Mouse (Mus musculus) neutrophil, adult 59 days (primary cell): ENCODE data around the gene Zbtb9. TPM values are rescaled to one million over a fixed set of nuclear protein-coding genes. Genes with fewer than 3 reads are reported as not detected.

ENCODE experiments used
- total RNA-seq, 2 experiments: library from RNA; stranded (reverse); gene quantifications; 1 replicate in 1 of 2; 2 replicates in 1 of 2; pipeline ENCODE4 v1.2.4; 2023

The Zbtb9 gene
- 10 to 100 TPM; 10.5 to 14.8 TPM for total RNA-seq

DNA sequence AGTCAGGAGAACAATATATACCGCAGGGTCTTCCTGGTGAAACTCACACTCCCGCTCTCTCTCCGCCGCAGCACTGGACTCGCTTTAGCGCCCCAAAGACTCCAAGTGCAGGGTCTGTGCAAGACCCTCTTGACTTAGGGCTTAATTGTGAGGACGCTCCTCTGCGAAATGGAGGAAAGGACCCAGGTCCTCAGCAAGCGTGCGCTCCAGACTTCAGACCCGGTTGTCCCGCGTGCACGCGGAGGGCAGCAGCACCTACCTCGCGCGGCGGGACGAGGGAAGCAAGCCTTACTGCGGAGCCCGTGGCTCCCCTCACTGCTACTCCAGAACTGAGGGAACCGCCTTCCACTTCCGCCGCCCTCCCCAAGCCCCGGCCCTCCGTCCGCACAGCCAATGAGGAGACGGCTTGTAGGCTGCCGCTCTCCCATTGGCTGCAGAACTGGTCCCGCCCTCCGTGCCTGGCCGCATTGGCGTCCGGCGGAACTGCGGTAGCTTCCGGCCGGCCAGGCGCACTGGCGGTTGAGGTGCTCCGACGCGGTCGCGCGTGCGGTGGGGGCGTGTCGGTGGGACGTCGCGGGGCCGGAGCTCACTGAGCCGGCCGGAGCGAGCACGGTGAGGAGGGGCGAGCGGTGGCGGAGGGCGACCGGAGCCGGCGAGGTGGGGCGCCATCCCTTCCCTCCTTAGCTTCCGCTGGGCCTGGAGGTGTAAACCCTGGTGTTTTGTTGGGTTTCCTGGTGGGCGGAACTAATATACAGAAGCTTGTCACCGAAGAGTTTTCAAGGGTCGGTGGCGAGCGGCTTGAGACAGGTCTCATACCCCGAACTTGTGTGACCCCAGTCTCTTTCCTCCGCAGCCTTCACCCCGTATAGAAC is at the start of gene Zbtb9:
Gene Zbtb9, plus strand, starts transcription at position 465 of the 872 bp plus-strand sequence.

DNA sequence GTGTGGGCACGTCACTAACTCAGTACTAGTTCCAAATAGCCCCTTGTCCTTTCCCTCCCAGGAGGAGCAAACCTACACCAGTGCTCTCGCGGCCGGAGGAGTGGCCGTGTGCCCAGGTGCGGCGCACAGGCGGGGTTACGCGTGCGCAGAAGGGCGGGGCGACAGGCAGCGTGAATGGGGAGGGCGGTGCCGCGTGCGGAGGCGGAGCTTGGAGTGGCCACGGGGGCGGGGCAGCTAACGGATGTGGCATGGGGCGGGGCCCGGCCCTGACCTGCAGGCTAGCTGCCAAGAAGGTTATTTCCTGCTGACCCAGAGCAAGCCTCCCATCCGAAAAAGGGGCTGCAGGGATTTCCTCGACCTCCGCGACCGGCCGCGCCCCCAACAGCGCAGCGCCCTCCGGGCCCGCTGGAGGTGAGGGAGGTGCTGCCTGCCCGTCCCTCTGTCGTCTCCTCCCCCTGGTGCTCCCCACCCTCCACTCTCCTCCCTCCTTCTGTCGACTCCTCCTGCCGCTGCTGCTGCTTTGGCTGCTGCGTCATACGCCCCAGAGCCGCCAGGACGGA is 40.0 kb upstream of the Zbtb9 start, which contains the start of gene Phf1:
Gene Phf1, plus strand, starts transcription at position 214 of the 560 bp plus-strand sequence.

DNA sequence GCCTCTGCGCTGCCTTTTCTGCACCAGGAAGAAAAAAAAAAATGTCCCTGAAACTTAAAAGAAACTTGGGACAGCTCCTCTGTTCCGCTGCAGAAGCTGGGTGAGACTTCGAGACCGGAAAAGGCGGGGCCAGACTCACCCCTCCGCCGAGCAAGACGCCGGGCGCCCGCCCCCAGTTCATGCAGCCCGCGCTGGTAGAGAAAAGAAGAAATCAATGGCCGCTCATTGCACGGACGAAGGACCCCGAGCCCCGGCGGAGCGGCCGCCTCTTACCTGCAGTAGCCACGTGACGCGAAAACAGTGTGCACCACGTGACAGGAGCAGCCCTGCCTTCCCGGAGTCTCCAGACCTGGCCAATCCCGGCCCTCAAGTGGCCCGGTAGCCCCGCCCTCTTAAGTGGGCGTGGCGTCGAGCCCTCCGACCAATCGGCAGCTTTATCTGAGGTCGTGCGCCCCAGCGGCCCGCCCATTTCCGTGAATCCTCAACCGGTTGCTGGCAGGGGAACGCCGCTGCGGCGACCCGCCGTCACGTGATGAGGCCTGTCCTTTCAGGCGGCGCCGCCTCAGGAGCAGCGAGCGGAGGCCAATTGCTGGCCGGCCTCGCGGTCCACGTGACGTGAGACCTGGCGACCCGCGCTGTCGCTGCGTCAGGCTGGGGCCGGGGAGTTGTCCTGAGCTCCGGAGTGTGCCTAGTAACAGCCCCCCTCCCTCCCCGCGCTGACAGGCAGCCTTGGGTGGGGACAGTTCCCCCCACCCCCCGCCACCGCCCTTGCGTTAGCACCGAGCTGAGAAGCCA is 33.6 kb upstream of the Zbtb9 start, which contains the start of gene Cuta:
Gene Cuta, minus strand, starts transcription at position 392 of the 795 bp plus-strand sequence.

DNA sequence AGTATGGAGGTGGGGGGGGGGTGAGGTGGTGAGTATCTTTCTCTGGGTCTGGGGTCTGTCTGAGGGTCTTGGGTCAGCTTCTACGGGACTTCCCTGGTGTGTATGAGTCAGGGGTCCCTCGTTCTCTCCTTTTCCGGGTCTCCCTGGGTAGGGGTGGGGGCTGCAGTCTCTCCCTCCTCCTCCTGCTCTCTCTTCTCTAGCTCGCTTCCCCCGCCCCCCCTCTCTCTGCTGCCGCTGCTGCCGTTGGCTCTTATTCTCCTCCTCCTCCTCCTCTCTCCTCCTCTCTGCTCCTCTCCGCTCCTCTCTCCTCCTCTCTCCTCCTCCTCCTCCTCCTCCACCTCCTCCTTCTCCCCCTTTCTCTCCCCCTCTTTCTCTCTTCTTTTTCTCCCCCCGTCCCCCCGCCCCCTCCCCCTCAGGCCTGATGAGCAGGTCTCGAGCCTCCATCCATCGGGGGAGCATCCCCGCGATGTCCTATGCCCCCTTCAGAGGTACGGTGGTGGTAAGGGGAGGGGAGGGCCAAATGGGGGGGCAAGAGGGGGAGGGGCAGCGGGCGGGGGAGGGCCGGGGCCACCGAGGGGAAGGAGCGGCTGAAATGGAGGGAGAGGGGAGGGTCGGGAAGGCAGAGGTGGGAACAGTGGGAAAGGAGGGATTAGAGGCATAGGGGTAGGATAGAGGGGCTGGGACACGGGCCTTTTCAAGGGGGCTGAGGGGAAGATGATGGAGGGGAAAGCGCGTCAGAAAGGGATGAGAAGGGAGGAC is 31.8 kb upstream of the Zbtb9 start, which contains the start of gene Syngap1:
Gene Syngap1, plus strand, starts transcription at position 223 of the 759 bp plus-strand sequence.

DNA sequence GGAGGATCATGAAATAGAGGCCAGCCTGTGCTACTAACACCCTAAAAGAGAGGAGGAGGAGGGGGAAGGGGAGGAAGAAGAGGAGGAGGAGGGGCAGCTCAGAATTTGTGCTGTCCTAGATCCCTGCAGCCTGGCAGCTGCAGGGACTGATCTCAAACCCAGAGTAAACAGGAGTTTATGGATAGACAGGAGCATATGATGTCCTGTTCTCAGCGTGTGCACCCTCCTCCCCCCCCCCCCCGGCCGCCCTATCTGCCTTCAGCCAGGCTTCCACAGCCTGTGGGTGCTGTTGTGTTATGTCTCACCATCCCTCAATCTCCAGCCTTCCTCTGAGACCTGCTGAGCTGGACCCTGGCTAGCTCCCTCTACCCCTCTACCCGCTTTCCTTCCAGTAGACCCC is 55.9 kb downstream of the Zbtb9 start, which contains the start of gene Bak1:
Gene Bak1, minus strand, starts transcription at position 101 of the 400 bp plus-strand sequence.

DNA sequence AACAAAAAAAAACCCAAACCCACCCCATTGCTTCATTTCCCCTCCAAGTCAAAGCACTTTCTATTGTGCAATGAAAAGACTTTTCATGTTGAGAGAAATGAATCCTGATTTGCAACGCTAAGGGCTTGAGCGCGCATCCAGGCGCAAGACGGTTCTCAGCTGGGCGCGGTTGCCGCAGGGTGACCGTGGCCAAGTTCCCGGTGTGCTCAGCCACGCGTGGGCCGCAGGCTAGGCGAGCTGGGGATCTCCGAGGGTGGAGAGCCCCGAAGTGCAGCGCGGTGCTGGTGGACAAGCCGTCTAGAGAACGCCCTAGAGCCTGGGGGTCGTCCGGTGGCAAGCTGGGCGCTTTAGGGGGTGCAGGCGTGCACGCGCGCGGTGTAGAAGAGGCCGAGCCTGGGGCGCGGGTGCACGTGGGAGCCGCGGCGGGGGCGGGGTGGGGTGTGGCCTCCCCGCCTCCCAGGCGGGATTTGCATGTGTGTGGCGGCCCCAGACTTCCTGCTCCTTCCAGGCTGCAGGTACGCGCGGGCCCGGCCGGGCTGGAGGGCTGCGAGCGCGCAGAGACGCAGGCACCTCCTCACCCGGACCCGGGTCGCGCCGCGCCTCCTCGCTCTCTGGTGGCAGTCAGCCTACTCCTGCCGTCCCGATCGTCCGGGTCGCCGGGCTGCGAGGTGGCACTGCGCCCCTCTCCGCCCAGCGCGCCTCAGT is 84.0 kb downstream of the Zbtb9 start, which contains the start of gene Itpr3:
Gene Itpr3, plus strand, starts transcription at position 493 of the 705 bp plus-strand sequence.

Other genes with a start within 250 kb of the Zbtb9 start
- gene Bnip1, start 192.1 kb upstream of the Zbtb9 start, total RNA-seq: 10 to 100 TPM; 13.7 to 15.9 TPM
- gene Nkx2-5, start 128.2 kb upstream of the Zbtb9 start, total RNA-seq: not detected
- gene Kifc5b, start 56.1 kb upstream of the Zbtb9 start, total RNA-seq: 10 to 100 TPM; 15.5 to 16.1 TPM
- 10 to 100 TPM; 63.4 to 68.4 TPM for gene Phf1, start 40.1 kb upstream of the Zbtb9 start, total RNA-seq
- gene Cuta, start 33.6 kb upstream of the Zbtb9 start, total RNA-seq: 10 to 100 TPM; 57.1 to 73.2 TPM
- 1 to 10 TPM; 2.3 to 2.6 TPM for gene Syngap1, start 31.9 kb upstream of the Zbtb9 start, total RNA-seq
- gene Bak1, start 55.8 kb downstream of the Zbtb9 start, total RNA-seq: 10 to 100 TPM; 71.5 to 74.4 TPM
- gene Itpr3, start 84.1 kb downstream of the Zbtb9 start, total RNA-seq: 1 to 10 TPM; 5.9 to 8.3 TPM
- 10 to 100 TPM; 33.5 to 34.5 TPM for gene Uqcc2, start 160.7 kb downstream of the Zbtb9 start, total RNA-seq
- gene Ip6k3, start 194.6 kb downstream of the Zbtb9 start, total RNA-seq: under 1 TPM; 0.33 to 0.73 TPM
- gene Lemd2, start 231.3 kb downstream of the Zbtb9 start, total RNA-seq: 10 to 100 TPM; 39.4 to 50.7 TPM